Mouse (Mus musculus): ENCODE measurements around the gene Sh2d2a. TPM values are rescaled to one million over a fixed set of nuclear protein-coding genes. Genes with fewer than 3 reads are reported as not detected.
"Not testable (repeated sequence)": the region's sequence is repeated elsewhere in the genome, so short reads cannot be mapped to it uniquely, and the experiment has no call there.

Gene Sh2d2a
- polyA plus RNA-seq, 1 experiment from 2014 or later, result 101 TPM

DNA sequence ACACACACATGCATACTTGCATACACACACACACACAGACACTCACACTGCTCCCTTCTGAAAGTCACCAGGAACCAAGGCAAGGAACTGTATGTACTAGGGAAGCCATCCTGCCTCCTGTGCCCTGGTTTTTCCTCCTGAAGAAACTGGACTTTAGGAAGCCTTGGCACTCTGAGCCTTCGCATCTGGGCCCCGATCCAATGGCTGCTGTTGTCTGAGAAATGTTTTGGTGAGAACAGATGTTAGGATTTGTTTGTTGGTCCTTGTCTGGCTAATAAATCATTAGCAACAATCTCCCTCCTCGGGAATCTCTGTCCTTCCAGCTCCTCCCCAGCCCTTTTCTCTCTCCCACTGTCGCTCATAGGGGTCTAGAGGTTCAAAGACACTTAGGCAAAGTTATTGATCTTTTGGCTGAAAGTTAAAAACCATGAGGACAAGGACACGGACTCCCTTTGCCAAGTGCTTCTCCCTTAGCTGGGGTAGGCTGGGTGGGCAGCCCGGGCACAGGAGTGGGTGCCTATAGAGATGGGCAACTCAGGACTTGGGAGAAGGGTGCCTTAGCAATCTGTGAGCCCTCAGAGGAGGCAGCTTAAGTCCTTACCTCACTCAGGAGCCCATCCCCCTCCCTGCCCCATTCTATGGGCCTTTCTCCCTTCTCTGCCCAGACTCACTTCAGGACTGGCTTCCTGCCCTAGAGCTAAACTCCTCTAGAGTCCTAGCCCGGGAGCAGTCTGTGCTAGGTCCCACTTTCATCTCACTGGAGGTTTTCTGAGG is 8.4 kb downstream of the Sh2d2a start:
- DNase-seq (ENCODE audit: low spot score), result no peak

DNA sequence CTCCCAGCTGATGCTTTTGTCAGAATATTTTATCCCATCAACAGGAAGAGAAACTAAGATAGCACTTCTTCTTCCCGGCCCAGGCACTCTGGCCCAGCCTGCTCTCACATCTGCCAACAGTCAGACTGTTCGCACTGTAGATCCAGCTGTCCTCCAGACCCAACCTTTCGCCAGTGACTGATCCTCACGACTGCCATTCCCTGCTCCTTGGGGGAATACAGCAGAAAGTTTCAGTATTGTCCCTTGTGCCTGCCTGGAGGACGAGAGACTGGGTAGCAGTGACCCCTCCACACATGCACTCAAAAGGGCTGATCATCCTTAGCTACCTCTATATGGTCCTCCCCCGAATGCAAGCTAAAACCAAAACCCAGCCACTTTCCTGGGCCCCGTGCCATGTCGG is 9.4 kb downstream of the Sh2d2a start:
- no peak for DNase-seq (ENCODE audit: low spot score)

DNA sequence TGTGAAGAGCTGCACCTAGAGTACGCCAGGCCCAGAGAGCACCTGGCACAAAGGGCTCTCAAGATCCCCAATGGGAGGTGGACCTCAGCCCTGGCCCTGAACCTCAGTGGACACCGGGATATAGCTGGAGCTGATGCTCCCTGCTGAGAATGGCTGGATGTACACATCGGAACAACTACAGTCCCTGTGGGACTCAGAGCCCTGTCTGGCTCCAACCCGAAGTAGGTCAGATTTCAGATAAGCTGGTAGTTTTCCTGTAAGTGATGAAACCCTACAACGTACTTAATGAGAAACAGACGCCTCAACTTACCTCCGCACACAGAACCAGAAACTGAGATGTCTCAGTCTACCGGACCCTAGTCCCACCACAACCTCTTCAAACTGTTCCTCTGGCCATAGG is 11.1 kb downstream of the Sh2d2a start:
- DNase-seq (ENCODE audit: low spot score), result no peak

DNA sequence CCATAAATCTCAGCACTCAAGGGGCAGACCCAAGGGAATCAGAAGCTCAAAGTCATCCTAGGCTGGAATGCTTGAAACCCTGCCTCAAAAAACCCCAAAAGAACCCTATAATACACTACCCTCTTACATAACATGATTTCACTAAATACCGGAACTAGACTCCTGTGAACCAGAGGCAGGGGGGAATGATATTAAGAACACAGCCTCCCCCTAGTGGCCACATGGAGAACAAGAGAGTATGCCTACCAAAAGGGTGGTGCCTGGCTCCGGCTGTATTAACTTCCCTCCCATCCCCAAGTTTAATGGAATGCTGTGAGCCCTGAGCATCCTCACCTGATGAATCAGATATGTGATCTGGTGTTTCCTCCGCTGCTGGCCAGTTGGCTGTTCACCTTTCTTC is 13.3 kb downstream of the Sh2d2a start:
- peak; percentile 78 for DNase-seq (ENCODE audit: low spot score)

DNA sequence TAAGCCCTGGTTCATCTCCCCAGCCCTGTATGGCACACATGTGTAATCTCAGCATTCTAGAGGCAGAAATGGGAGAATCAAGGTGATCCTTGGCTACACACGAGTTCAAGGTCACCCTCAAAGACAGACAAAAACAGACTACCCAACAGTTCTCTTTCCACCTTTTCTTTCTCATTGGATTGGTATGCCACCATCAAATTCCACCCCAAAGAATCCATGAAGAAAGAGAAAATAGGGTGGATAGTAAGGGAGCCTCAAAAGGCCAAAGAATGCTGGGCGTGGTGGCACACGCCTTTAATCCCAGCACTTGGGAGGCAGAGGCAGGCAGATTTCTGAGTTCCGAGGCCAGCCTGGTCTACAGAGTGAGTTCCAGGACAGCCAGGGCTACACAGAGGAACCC is 17.6 kb downstream of the Sh2d2a start:
- DNase-seq (ENCODE audit: low spot score), result not testable (repeated sequence)

DNA sequence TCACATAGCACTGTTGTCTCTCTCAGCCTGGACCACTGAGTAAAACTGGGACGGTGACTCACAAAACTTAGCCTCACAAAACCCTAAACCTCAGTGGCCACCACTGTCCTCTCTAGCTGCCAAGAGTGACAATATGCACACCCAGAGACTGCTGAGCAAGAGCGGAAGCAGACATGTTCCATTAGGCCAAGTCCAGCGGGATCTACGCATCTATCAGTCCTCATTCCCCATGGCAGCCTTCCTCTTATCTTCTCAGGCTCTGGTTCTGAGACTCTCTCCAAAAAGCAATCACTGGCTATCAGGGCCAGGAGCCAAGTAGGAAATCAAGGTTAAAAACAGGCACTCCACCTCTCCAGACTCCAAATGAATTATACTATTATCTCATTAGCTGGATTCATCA is 31.2 kb downstream of the Sh2d2a start:
- no peak for DNase-seq (ENCODE audit: low spot score)

DNA sequence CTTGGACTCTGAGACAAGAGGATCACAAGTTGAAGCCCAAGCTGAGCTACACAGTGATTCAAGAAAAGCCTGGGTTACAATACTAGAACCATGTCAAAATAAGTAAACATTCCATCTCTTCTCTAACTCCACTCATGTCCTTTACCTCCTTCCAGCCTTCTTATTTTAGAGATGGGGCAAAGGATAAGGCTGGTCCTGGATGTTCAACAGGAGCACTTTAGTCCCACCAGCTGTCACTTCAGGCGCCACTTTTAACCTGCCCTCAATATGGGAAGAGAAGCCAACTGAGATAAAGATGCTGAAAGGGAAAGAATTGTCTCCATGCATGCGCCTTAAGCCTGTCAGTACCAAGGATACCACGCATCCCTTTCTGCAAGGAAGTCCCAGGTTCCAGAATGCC is 37.7 kb downstream of the Sh2d2a start:
- DNase-seq (ENCODE audit: low spot score), result no peak

DNA sequence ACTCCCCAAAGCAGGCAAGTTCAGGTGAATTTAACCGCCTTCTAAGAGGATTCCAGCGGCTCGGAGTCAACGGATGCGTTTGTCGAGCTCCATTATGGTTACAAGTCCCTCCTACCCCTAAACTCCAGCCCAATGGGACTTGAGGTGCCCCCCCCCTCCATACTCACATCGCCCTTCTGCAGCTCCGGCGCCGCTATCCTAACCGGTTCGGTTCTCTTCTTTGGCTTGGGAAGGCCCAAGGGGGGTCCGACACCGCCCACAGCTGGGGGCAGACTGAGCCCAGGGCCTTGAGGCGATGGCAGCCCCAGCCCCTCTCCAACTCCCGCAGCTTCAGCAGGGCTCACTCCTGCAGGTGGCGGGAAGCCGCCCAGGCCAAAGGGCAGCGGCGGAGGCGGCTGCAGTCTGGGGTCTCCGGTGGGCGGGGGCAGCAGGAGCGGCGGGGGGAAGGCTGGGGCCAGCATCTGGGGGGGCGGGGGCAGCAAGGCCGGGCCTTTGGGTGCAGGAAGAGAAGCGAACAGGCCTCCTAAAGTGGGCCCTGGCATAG is 38.2 kb downstream of the Sh2d2a start:
- peak; percentile 42 for DNase-seq (ENCODE audit: low spot score)

DNA sequence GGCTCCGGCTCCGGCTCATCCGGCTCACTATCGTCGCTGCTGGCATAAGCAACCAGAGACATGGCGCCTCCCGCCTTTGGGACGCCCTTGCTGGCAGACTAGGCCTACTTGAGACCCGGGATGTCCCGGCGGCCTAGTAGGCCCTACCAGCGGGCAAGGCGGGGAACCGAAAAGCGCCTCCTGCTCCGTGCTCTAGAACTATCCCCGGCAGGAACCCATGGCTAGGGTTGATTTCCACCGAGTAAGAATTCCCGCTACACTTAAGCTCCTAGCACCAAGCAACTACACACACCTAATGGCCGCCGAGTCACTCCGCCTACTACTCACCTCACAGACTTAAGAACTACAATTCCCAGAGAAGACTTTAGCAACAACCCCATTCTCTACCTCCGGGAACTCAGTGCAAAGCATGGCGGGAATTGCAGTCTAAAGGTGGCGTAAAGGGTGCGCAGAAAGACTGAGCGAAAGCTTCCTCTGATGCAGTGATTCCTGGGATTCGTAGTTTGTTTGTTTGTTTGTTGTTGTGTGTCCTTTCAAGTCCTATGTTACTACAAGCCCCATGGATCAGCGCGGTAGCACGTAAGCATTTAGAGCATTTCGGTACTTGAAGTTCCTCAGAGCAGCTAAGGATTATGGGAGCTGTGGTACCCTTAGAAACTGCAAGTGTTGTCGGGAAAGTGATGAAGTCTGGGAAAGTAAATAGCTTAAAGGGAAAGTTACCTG is 38.9 kb downstream of the Sh2d2a start, which contains the start of gene Prcc:
Gene Prcc (minus strand): TSS at position 328 of the 723 bp plus-strand sequence.
- DNase-seq (ENCODE audit: low spot score), result peak; percentile 98

DNA sequence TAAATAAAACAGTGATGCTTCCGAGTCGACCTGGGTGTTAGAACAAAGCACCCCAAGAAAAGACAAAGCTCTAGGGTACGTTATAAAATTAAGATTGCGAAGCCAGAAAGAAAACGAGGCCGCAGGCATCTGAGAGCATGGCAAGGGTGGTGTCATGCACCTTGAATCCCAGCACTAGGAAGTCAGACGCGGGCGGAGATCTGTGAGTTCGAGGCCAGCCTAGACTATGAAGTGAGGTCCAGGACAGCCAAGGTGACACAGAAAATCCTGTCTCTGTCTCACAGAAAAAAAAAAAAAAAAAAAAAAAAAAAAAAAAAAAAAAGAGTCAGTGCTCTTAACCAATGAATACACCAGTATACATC is 39.4 kb downstream of the Sh2d2a start:
- DNase-seq (ENCODE audit: low spot score), result no peak

DNA sequence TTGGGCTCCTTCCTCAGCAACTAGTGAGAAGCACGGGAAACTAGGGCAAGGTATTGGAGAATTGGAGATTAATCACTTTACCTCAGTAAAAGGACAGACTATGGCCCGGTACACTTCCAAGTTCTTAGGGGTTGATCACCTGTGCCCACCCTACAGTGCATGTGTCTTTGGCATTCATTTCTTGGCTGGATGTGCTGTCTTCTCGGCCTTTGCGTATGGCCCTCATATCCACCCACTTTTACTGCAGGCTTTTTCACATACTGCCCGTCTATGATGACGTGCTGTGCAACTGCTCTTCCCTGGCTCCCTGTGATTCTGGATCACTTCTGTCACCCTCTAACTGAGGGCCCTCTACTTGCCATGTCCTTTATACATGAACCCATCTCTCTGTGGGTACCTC is 39.9 kb downstream of the Sh2d2a start:
- peak; percentile 7 for DNase-seq (ENCODE audit: low spot score)

DNA sequence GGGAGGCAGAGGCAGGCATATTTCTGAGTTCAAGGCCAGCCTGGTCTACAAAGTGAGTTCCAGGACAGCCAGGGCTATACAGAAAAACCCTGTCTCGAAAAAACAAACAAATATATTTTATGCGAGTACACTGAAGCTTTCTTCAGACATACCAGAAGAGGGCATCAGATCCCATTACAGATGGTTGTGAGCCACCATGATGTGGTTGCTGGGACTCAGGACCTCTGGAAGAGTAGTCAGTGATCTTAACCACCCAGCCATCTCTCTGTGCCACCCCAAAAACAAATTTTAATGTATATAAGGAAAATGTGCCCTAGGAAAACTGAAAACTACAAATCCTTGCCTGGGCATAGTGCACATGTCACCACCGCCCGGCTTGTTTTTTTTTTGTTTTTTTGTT is 40.8 kb downstream of the Sh2d2a start:
- DNase-seq (ENCODE audit: low spot score), result not testable (repeated sequence)

DNA sequence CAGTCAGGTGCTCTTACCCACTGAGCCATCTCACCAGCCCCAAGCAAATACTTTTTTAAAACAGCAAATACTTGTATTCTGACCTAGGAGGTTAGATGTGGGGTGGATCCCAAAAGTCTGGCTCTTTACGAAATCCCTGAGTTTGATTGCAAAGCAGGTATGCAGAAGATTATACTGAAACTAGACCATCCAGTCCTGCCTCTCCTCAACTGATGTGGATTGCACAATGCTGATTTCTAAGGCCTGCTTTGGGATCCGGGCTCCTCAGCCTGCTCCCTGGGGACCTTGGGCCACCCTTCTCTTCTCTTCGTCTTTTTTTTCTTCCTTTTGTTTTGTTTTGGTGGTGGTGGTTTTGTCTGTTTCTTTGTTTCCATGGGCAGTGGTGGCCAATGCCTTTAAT is 44.9 kb downstream of the Sh2d2a start:
- DNase-seq (ENCODE audit: low spot score), result no peak

DNA sequence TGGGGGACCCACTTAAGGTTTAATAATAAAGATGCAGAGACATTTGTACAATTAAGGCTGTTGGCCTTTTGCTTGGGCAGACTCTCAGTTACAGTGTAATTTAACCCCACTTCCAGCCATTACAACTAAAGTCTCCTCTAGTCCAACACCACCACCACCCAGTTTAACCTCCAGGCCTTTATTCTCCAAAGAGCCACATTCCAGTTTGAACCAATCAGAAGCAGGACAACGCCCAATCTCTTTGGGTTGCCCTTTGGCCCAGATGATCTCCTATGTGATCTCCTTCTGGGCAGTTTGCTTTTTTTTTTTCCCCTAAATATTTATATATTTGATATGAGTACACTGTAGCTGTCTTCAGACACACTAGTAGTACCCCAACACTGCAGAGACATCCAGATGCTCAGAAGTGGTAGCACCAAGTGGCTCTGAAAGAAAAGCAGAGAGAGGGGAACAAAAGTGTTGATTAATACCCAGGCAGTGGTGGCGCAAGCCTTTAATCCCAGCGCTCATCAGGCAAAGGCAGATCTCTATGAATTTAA is 46.9 kb downstream of the Sh2d2a start:
- DNase-seq (ENCODE audit: low spot score), result no peak

DNA sequence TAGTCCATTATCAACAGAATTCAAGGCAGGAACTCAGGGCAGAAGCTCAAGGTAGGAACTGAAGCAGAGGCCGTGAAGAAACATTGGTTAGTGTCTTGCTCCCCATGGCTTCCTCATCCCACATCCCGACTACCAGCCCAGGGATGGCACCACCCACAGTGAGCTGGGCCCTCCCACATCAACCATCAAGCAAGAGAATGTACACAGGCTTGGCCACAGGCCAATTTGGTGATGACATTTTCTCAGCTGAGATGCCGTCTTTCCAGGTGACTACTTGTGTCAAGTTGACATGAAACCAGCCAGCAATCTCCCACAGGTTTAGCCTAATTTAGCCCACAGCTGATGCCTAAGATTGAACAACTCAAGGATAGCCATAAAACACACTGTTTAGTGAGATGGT is 52.7 kb downstream of the Sh2d2a start:
- no peak for DNase-seq (ENCODE audit: low spot score)

DNA sequence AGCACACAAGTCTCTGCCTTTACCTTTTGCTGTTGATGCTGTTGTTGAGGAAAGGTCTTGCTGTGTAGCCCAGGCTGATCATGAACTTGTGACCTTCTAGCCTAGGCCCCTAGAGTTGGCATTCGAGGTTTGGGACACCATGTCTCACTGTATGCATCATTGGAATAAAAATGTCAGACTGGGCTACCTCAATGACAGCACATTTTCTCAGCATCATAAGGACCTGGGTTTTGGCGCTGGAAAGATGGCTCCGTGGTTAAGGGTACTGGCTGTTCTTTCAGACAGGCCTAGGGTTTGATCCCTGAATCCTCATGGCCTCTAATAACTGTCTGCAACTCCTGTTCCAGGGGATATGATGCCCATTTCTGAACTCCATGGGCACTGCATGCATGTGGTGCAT is 53.2 kb downstream of the Sh2d2a start:
- DNase-seq (ENCODE audit: low spot score), result no peak

DNA sequence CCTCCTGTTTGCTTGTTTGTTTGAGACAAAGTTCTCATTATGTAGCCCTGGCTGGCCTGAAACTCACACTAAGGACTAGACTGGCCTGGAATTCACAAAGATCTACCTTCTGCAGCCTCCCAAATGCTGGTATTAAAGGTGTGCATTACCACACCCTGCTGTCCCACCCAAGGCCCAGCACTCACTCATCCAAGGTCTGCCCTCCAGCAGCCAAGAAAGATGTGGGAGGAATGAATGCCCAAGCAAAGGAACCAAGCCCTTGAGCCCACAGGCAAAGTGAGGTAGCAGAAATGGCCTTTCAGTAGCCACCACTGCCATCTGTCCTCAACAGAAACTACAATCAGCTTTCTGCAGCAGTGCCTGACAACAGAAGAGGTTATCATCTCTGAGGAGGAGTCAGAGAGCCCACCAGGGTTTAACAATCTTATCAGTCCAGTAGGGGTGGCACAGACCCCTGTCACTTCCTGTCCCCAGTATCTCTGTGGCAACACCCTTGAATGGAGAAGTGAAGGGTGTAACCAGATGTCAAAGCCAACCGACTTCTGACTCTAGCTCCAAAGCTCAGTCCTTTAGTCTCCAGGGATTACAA is 54.6 kb downstream of the Sh2d2a start:
- DNase-seq (ENCODE audit: low spot score), result no peak

DNA sequence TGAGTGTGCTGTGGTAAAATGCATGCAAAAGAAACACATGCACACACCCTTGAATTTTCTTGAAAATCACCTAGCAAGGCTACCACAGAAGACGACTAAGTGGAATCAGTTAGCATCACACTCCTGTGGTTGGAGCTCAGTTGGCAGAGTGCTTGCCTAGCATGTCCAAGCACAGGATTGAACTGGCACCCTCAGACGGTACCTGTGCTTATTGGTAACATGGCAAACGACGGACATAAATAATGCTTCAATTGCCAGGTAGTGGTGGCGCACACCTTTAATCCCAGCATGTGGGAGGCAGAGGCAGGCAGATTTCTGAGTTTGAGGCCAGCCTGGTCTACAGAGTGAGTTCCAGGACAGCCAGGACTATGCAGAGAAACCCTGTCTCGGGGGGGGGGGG is 55.4 kb downstream of the Sh2d2a start:
- DNase-seq (ENCODE audit: low spot score), result not testable (repeated sequence)

DNA sequence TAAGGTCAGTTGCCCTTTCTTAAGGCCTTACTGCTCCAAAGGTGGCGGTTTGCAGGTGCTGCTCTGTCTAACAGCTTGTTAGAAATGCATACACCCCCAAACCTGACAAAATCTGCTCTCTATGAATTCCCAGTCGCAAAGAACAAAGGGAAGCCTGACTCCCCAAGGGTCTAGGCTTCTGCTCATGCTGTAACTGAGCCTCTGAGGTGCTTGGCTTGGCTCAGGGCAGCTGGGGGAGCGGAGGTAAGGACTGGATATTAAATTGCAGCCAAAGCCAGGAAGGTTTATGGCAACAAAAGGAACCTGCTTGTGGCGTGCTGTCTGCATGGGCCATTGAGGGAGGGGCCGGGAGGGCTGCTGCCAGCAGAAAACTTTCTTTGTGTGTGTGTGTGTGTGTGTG is 57.3 kb downstream of the Sh2d2a start:
- DNase-seq (ENCODE audit: low spot score), result no peak
